Mouse (Mus musculus): ENCODE measurements at regions not wholly inside any gene's neighbourhood (a gene's known extent, or its start where the extent isn't known, plus 50 kb on each side); places are given as distances from the start of the nearest gene placed in this dataset.

GRCm38 (mm10) chr2:46468936-46469629 is 1351.9 kb upstream of the Zeb2 start:
- Histone ChIP-seq H3K4me1 (ENCODE audit: control insufficient read depth, insufficient read depth, low read length) (no peaks in the 10 kb centered on the region), H3K27me3 (replicated peaks; ENCODE audit: control insufficient read depth, insufficient read depth, low read length) (no peaks in the 10 kb centered on the region), H3K27ac (ENCODE audit: insufficient read depth, low read depth, low read length) (no peak overlapping the region), H3K4me3 (ENCODE audit: insufficient read depth, low read depth, low read length) (no peak overlapping the region), H3K36me3 (ENCODE audit: control insufficient read depth, insufficient read depth, low read length) (no peaks in the 10 kb centered on the region)
- TF ChIP-seq POLR2A (IDR thresholded peaks at IDR 0.05; ENCODE audit: low read depth, low read length) (no peak), CTCF (conservative IDR thresholded peaks at IDR 0.05; ENCODE audit: insufficient read depth, insufficient read length, low read depth, low read length) (no peak)
- DNase-seq: no peak
- WGBS: 81% methylated on average over 5 of the region's 5 CpGs

- Histone ChIP-seq H3K27ac (ENCODE audit: insufficient read depth, low read depth, low read length) (no peak overlapping the region), H3K36me3 (ENCODE audit: control insufficient read depth, insufficient read depth, low read length) (no peaks in the 10 kb centered on the region), H3K4me3 (ENCODE audit: insufficient read depth, low read depth, low read length) (no peak overlapping the region), H3K27me3 (replicated peaks; ENCODE audit: control insufficient read depth, insufficient read depth, low read length) (no peaks in the 10 kb centered on the region), H3K4me1 (ENCODE audit: control insufficient read depth, insufficient read depth, low read length) (no peaks in the 10 kb centered on the region)
- DNase-seq: peak; percentile 28
- WGBS: 21% methylated on average over 4 of the region's 4 CpGs
- TF ChIP-seq CTCF (conservative IDR thresholded peaks at IDR 0.05; ENCODE audit: insufficient read depth, insufficient read length, low read depth, low read length): no peak
- TF ChIP-seq POLR2A (IDR thresholded peaks at IDR 0.05; ENCODE audit: low read depth, low read length): no peak
Measured at GRCm38 (mm10) chr2:46465389-46465788, 1348.2 kb upstream of the Zeb2 start.

- Histone ChIP-seq H3K4me1 (ENCODE audit: control insufficient read depth, insufficient read depth, low read length) (no peaks in the 10 kb centered on the region), H3K4me3 (ENCODE audit: insufficient read depth, low read depth, low read length) (no peak overlapping the region), H3K36me3 (ENCODE audit: control insufficient read depth, insufficient read depth, low read length) (no peaks in the 10 kb centered on the region), H3K27me3 (replicated peaks; ENCODE audit: control insufficient read depth, insufficient read depth, low read length) (no peaks in the 10 kb centered on the region), H3K27ac (ENCODE audit: insufficient read depth, low read depth, low read length) (no peak overlapping the region)
- WGBS: 47% methylated on average over 1 of the region's 1 CpGs
- no peak for TF ChIP-seq POLR2A (IDR thresholded peaks at IDR 0.05; ENCODE audit: low read depth, low read length)
- no peak for TF ChIP-seq CTCF (conservative IDR thresholded peaks at IDR 0.05; ENCODE audit: insufficient read depth, insufficient read length, low read depth, low read length)
- DNase-seq: no peak
Measured at GRCm38 (mm10) chr2:46464913-46465312, 1347.7 kb upstream of the Zeb2 start.

GRCm38 (mm10) chr2:46462670-46463069 is 1345.5 kb upstream of the Zeb2 start:
- Histone ChIP-seq H3K27ac (ENCODE audit: insufficient read depth, low read depth, low read length) (no peak overlapping the region), H3K36me3 (ENCODE audit: control insufficient read depth, insufficient read depth, low read length) (no peaks in the 10 kb centered on the region), H3K4me1 (ENCODE audit: control insufficient read depth, insufficient read depth, low read length) (no peaks in the 10 kb centered on the region), H3K4me3 (ENCODE audit: insufficient read depth, low read depth, low read length) (no peak overlapping the region), H3K27me3 (replicated peaks; ENCODE audit: control insufficient read depth, insufficient read depth, low read length) (no peaks in the 10 kb centered on the region)
- DNase-seq: no peak
- TF ChIP-seq CTCF (conservative IDR thresholded peaks at IDR 0.05; ENCODE audit: insufficient read depth, insufficient read length, low read depth, low read length) (no peak), POLR2A (IDR thresholded peaks at IDR 0.05; ENCODE audit: low read depth, low read length) (no peak)
- 82% methylated on average over 2 of the region's 2 CpGs for WGBS

GRCm38 (mm10) chr2:46450698-46451097 is 1333.5 kb upstream of the Zeb2 start:
- DNase-seq: no peak
- WGBS: 69% methylated on average over 6 of the region's 6 CpGs
- no peaks in the 10 kb centered on the region for H3K36me3 ChIP-seq (ENCODE audit: control insufficient read depth, insufficient read depth, low read length)
- H3K27ac ChIP-seq (ENCODE audit: insufficient read depth, low read depth, low read length): no peak overlapping the region
- no peaks in the 10 kb centered on the region for H3K4me1 ChIP-seq (ENCODE audit: control insufficient read depth, insufficient read depth, low read length)
- H3K4me3 ChIP-seq (ENCODE audit: insufficient read depth, low read depth, low read length): no peak overlapping the region
- no peak for TF ChIP-seq POLR2A (IDR thresholded peaks at IDR 0.05; ENCODE audit: low read depth, low read length)
- TF ChIP-seq CTCF (conservative IDR thresholded peaks at IDR 0.05; ENCODE audit: insufficient read depth, insufficient read length, low read depth, low read length): no peak
- no peaks in the 10 kb centered on the region for H3K27me3 ChIP-seq (replicated peaks; ENCODE audit: control insufficient read depth, insufficient read depth, low read length)

- peaks cover 3% of the 10 kb centered on the region for H3K4me1 ChIP-seq (ENCODE audit: control insufficient read depth, insufficient read depth, low read length)
- TF ChIP-seq CTCF (conservative IDR thresholded peaks at IDR 0.05; ENCODE audit: insufficient read depth, insufficient read length, low read depth, low read length): no peak
- no peak for TF ChIP-seq POLR2A (IDR thresholded peaks at IDR 0.05; ENCODE audit: low read depth, low read length)
- no peaks in the 10 kb centered on the region for H3K27me3 ChIP-seq (replicated peaks; ENCODE audit: control insufficient read depth, insufficient read depth, low read length)
- WGBS: 60% methylated on average over 3 of the region's 3 CpGs
- H3K36me3 ChIP-seq (ENCODE audit: control insufficient read depth, insufficient read depth, low read length): no peaks in the 10 kb centered on the region
- H3K4me3 ChIP-seq (ENCODE audit: insufficient read depth, low read depth, low read length): no peak overlapping the region
- peak; percentile 5 for DNase-seq
- H3K27ac ChIP-seq (ENCODE audit: insufficient read depth, low read depth, low read length): no peak overlapping the region
Measured at GRCm38 (mm10) chr2:46445306-46445705, 1328.1 kb upstream of the Zeb2 start.

GRCm38 (mm10) chr2:46443686-46444180 is 1326.5 kb upstream of the Zeb2 start:
- peak overlapping the region; percentile 87 for H3K27ac ChIP-seq (ENCODE audit: insufficient read depth, low read depth, low read length)
- no peaks in the 10 kb centered on the region for H3K36me3 ChIP-seq (ENCODE audit: control insufficient read depth, insufficient read depth, low read length)
- 5% methylated on average over 5 of the region's 5 CpGs for WGBS
- H3K27me3 ChIP-seq (replicated peaks; ENCODE audit: control insufficient read depth, insufficient read depth, low read length): no peaks in the 10 kb centered on the region
- DNase-seq: peak; percentile 58
- H3K4me3 ChIP-seq (ENCODE audit: insufficient read depth, low read depth, low read length): 0 out of 2 replicates have a peak overlapping the region, but pooled peaks have one; percentile 10
- H3K4me1 ChIP-seq (ENCODE audit: control insufficient read depth, insufficient read depth, low read length): peaks cover 3% of the 10 kb centered on the region
- TF ChIP-seq CTCF (conservative IDR thresholded peaks at IDR 0.05; ENCODE audit: insufficient read depth, insufficient read length, low read depth, low read length) (0 out of 2 replicates have a peak, but pooled peaks have one; percentile 8), POLR2A (IDR thresholded peaks at IDR 0.05; ENCODE audit: low read depth, low read length) (no peak)

All from kidney, adult 2 months (tissue).